Mouse (Mus musculus) liver, embryonic 16.5 days (tissue): ENCODE results near the gene Gm42417. TPM values are rescaled to one million over a fixed set of nuclear protein-coding genes. Genes with fewer than 3 reads are reported as not detected.

Experiments used
- ATAC-seq: fragments of 200-750 bp; cut with Nextera tagmentation; 2 replicates; pipeline ENCODE4 v1.8.0; 2017; ENCODE audit warnings: low read depth, mild to moderate bottlenecking, moderate number of reproducible peaks, moderate library complexity
- H3K27ac ChIP-seq: fragments of 300-500 bp; sonication (generic); 2 replicates; pipeline ENCODE4 v1.5.1; 2014; ENCODE audit warnings: mild to moderate bottlenecking, low read length
- H3K27me3 ChIP-seq: fragments of 300-500 bp; sonication (generic); 2 replicates; pipeline ENCODE4 v1.6.1; 2014; ENCODE audit warnings: low read depth, low read length, mixed read lengths; ENCODE audit not compliant: control insufficient read depth, insufficient read depth
- H3K36me3 ChIP-seq: fragments of 300-500 bp; sonication (generic); 2 replicates; pipeline ENCODE4 v1.6.1; 2014; ENCODE audit warnings: mild to moderate bottlenecking; ENCODE audit not compliant: control insufficient read depth, insufficient read depth
- H3K4me1 ChIP-seq: fragments of 300-500 bp; sonication (generic); 2 replicates; pipeline ENCODE4 v1.6.1; 2014; ENCODE audit warnings: low read depth, low read length, mixed read lengths; ENCODE audit not compliant: control insufficient read depth
- H3K4me2 ChIP-seq: fragments of 300-500 bp; sonication (generic); 2 replicates; pipeline ENCODE4 v1.6.1; 2014; ENCODE audit warnings: low read depth, low read length, mixed read lengths
- H3K4me3 ChIP-seq: fragments of 300-500 bp; sonication (generic); 2 replicates; pipeline ENCODE4 v1.5.1; 2014; ENCODE audit warnings: low read depth, mild to moderate bottlenecking, low read length
- H3K9ac ChIP-seq: fragments of 300-500 bp; sonication (generic); 2 replicates; pipeline ENCODE4 v1.6.1; 2014; ENCODE audit warnings: low read depth, low read length
- H3K9me3 ChIP-seq: fragments of 300-500 bp; sonication (generic); replicated peaks from 2 replicates; pipeline ENCODE4 v1.6.1; 2016; ENCODE audit warnings: low read length; ENCODE audit not compliant: control insufficient read depth
- WGBS: fragments of 180-500 bp; shearing (Covaris S2); extraction: QIAGEN DNeasy Blood & Tissue Kit; methylation state at CpG from one replicate; pipeline ENCODE4 v1.1.7; 2014; ENCODE audit not compliant: insufficient replicate concordance; 5-methylcytosine and 5-hydroxymethylcytosine counted together
- polyA plus RNA-seq: library from polyadenylated mRNA; unstranded; fragments of >200 nt; fragmentation: Nextera tagmentation; extraction: Ambion mirVana; gene quantifications from 2 replicates; pipeline ENCODE4 v1.2.1, GENCODE M21; 2015

The Gm42417 gene
- polyA plus RNA-seq, 1 experiment from 2014 or later = not detected

GRCm38 (mm10) chr1:36559888-36560287 lies 20.7 kb upstream of the Gm42417 start:
- H3K27me3 ChIP-seq = peaks cover 57% of the 10 kb centered on the region
- no peaks in the 10 kb centered on the region for H3K9me3 ChIP-seq
- WGBS = 30% methylated on average over 5 of the region's 5 CpGs
- H3K36me3 ChIP-seq = no peaks in the 10 kb centered on the region
- H3K4me2 ChIP-seq = no peak overlapping the region
- no peak overlapping the region for H3K4me3 ChIP-seq
- no peak for ATAC-seq
- no peak overlapping the region for H3K9ac ChIP-seq
- H3K27ac ChIP-seq = no peak overlapping the region
- peaks cover 7% of the 10 kb centered on the region for H3K4me1 ChIP-seq

GRCm38 (mm10) chr1:36559256-36559655 lies 20.0 kb upstream of the Gm42417 start:
- peaks cover 63% of the 10 kb centered on the region for H3K27me3 ChIP-seq
- no peak overlapping the region for H3K9ac ChIP-seq
- peaks cover 7% of the 10 kb centered on the region for H3K4me1 ChIP-seq
- no peak for ATAC-seq
- H3K4me3 ChIP-seq = no peak overlapping the region
- H3K4me2 ChIP-seq = no peak overlapping the region
- H3K9me3 ChIP-seq = no peaks in the 10 kb centered on the region
- H3K36me3 ChIP-seq = no peaks in the 10 kb centered on the region
- 20% methylated on average over 4 of the region's 4 CpGs for WGBS
- no peak overlapping the region for H3K27ac ChIP-seq

GRCm38 (mm10) chr1:36558031-36558993 lies 19.1 kb upstream of the Gm42417 start, which contains the start of gene Sema4c:
Sema4c (minus strand) TSS chr1:36558349.
- H3K9ac ChIP-seq = peak within 1 kb of the TSS; percentile 57
- 2% methylated on average over 69 of the region's 69 CpGs for WGBS
- no peaks in the 10 kb centered on the region for H3K36me3 ChIP-seq
- H3K27ac ChIP-seq = peak within 1 kb of the TSS; percentile 66
- H3K4me1 ChIP-seq = peaks cover 7% of the 10 kb centered on the region
- peaks cover 64% of the 10 kb centered on the region for H3K27me3 ChIP-seq
- peak within 1 kb of the TSS; percentile 68 for H3K4me2 ChIP-seq
- H3K4me3 ChIP-seq = peak within 1 kb of the TSS; percentile 63
- no peaks in the 10 kb centered on the region for H3K9me3 ChIP-seq
- ATAC-seq = peak; percentile 26

GRCm38 (mm10) chr1:36557457-36558011 lies 18.3 kb upstream of the Gm42417 start:
- H3K4me3 ChIP-seq = peak overlapping the region; percentile 63

GRCm38 (mm10) chr1:36556553-36557456 lies 17.6 kb upstream of the Gm42417 start:
- Histone ChIP-seq H3K9ac (peak overlapping the region; percentile 57), H3K36me3 (no peaks in the 10 kb centered on the region; the same call in 1 of the 2 replicates), H3K27ac (peak overlapping the region; percentile 73), H3K4me2 (peak overlapping the region; percentile 68), H3K27me3 (peaks cover 64% of the 10 kb centered on the region), H3K4me1 (peaks cover 7% of the 10 kb centered on the region), H3K4me3 (peak overlapping the region; percentile 63), H3K9me3 (no peaks in the 10 kb centered on the region)
- WGBS = under 1% methylated on average over 52 of the region's 52 CpGs
- peak; percentile 68 for ATAC-seq

More at GRCm38 (mm10) chr1:36557457-36558011, 18.3 kb upstream of the Gm42417 start:
- WGBS = under 1% methylated on average over 45 of the region's 48 CpGs
- Histone ChIP-seq H3K9me3 (no peaks in the 10 kb centered on the region), H3K27me3 (peaks cover 64% of the 10 kb centered on the region), H3K4me2 (peak overlapping the region; percentile 68), H3K9ac (peak overlapping the region; percentile 57), H3K36me3 (no peaks in the 10 kb centered on the region; the same call in 1 of the 2 replicates), H3K27ac (peak overlapping the region; percentile 66), H3K4me1 (peaks cover 7% of the 10 kb centered on the region)
- ATAC-seq = peak; percentile 53

GRCm38 (mm10) chr1:36555798-36556395 lies 16.7 kb upstream of the Gm42417 start:
- Histone ChIP-seq H3K4me3 (peak overlapping the region; percentile 63), H3K9me3 (no peaks in the 10 kb centered on the region), H3K4me1 (peaks cover 7% of the 10 kb centered on the region), H3K9ac (peak overlapping the region; percentile 57; the same call in 1 of the 2 replicates), H3K36me3 (no peaks in the 10 kb centered on the region; the same call in 1 of the 2 replicates), H3K27me3 (peaks cover 64% of the 10 kb centered on the region), H3K27ac (peak overlapping the region; percentile 73), H3K4me2 (peak overlapping the region; percentile 68)
- ATAC-seq = no peak
- WGBS = 16% methylated on average over 8 of the region's 8 CpGs

GRCm38 (mm10) chr1:36554633-36555399 lies 15.6 kb upstream of the Gm42417 start:
- H3K9ac ChIP-seq = no peak overlapping the region
- peaks cover 7% of the 10 kb centered on the region for H3K4me1 ChIP-seq
- H3K9me3 ChIP-seq = no peaks in the 10 kb centered on the region
- no peak overlapping the region for H3K4me2 ChIP-seq
- WGBS = 41% methylated on average over 21 of the region's 21 CpGs
- H3K27me3 ChIP-seq = peaks cover 56% of the 10 kb centered on the region
- ATAC-seq = no peak
- no peak overlapping the region for H3K4me3 ChIP-seq
- no peak overlapping the region for H3K27ac ChIP-seq
- H3K36me3 ChIP-seq = no peaks in the 10 kb centered on the region; the same call in 1 of the 2 replicates
